Comparison of ENCODE assay signal across 18 mouse cellular contexts in genomic region chr1:134005490-134005889, GRCm38 (mm10). TPM values are rescaled to one million over a fixed set of nuclear protein-coding genes. Genes with fewer than 3 reads are reported as not detected.
"Had no signal": no experiment of that assay in that cellular context is flagged by ENCODE, and none has a peak within 500 bp of the region (broad histone marks: within the 10 kb centered on the region; RNA-seq: fewer than 3 reads in every experiment).

No protein-coding gene starts in this region.

- DNase-seq: kidney, adult 11 months; kidney, adult 9 months; kidney, postnatal 36 days; retina, postnatal 1 day; right cerebral cortex, postnatal 4 days; spleen, adult 18-20 months; thymus, adult 18-20 months; thymus, postnatal 25 days had no signal

- H3K9me3 ChIP-seq: hindbrain, embryonic 15.5 days; liver, embryonic 15.5 days; megakaryocyte, embryonic 14.5 days; midbrain, embryonic 15.5 days; neural tube, embryonic 13.5 days had no signal

- H3K27ac ChIP-seq: hindbrain, embryonic 15.5 days; kidney, postnatal 0 days; liver, embryonic 15.5 days; macrophage; midbrain, embryonic 15.5 days; neural tube, embryonic 13.5 days had no signal

- H3K4me2 ChIP-seq: hindbrain, embryonic 15.5 days; liver, embryonic 15.5 days; midbrain, embryonic 11.5 days; midbrain, embryonic 15.5 days; neural tube, embryonic 13.5 days had no signal

- H3K4me3 ChIP-seq: hindbrain, embryonic 15.5 days; liver, embryonic 15.5 days; megakaryocyte, embryonic 14.5 days; midbrain, embryonic 15.5 days; neural tube, embryonic 13.5 days had no signal

- H3K27me3 ChIP-seq: hindbrain, embryonic 15.5 days; liver, embryonic 15.5 days; midbrain, embryonic 15.5 days; neural tube, embryonic 13.5 days had no signal

- H3K9ac ChIP-seq: hindbrain, embryonic 15.5 days; liver, embryonic 15.5 days; midbrain, embryonic 15.5 days; neural tube, embryonic 13.5 days had no signal

- ATAC-seq: inflammation-experienced regulatory T-cells, adult 6 months; midbrain, embryonic 15.5 days had no signal

- H3K4me1 ChIP-seq: hindbrain, embryonic 15.5 days; liver, embryonic 15.5 days; midbrain, embryonic 15.5 days; neural tube, embryonic 13.5 days had no signal

- H3K36me3 ChIP-seq: hindbrain, embryonic 15.5 days; liver, embryonic 15.5 days; midbrain, embryonic 15.5 days; neural tube, embryonic 13.5 days had no signal

RNA-seq across cellular contexts. Expression of gene Fmod, which starts 31.6 kb away (rescaled TPM):
- total RNA-seq: monocyte, adult 5-6 weeks had no signal
- polyA plus RNA-seq: inflammation-experienced regulatory T-cells, adult 6 months; macrophage had no signal
